Mouse (Mus musculus): ENCODE data around the gene Mrpl19. TPM values are rescaled to one million over a fixed set of nuclear protein-coding genes. Genes with fewer than 3 reads are reported as not detected.

Mrpl19 gene
- total RNA-seq, 1 experiment, result 28.2 TPM

- DNase-seq (ENCODE audit: low read depth, low spot score), result no peak
Measured at GRCm38 (mm10) chr6:81987580-81987979, 21.8 kb upstream of the Mrpl19 start.

GRCm38 (mm10) chr6:81987010-81987409, 21.3 kb upstream of the Mrpl19 start:
- no peak overlapping the region for H3K27ac ChIP-seq (ENCODE audit: insufficient read depth, low read depth, low read length, poor library complexity, severe bottlenecking)

More at GRCm38 (mm10) chr6:81987580-81987979, 21.8 kb upstream of the Mrpl19 start:
- Histone ChIP-seq H3K9ac (ENCODE audit: insufficient read depth, low read depth, low read length, poor library complexity, severe bottlenecking) (no peak overlapping the region), H3K27ac (ENCODE audit: insufficient read depth, low read depth, low read length, poor library complexity, severe bottlenecking) (no peak overlapping the region), H3K4me3 (ENCODE audit: insufficient read depth in 1 of 2, low read depth in 1 of 2, low read length in 2 of 2, poor library complexity in 1 of 2, severe bottlenecking in 1 of 2) (no peak overlapping the region), H3K9me3 (ENCODE audit: control insufficient read depth, insufficient read depth, low read depth, low read length) (no peaks in the 10 kb centered on the region), H3K36me3 (ENCODE audit: control insufficient read depth, insufficient read depth, low read length, poor library complexity, severe bottlenecking) (no peaks in the 10 kb centered on the region), H3K4me1 (ENCODE audit: control insufficient read depth in 2 of 2, insufficient read depth in 2 of 2, low read length in 2 of 2, poor library complexity in 1 of 2) (no peaks in the 10 kb centered on the region)
- in situ Hi-C loops (cut with MboI; ENCODE audit: low sequenced_read_pairs in 2 of 2, unreplicated experiment in 2 of 2), result loop anchor here (10.0 to 25.0 kb wide), 4 partner anchors 127 to 900 kb away; no protein-coding TSS in a partner anchor
- TF ChIP-seq CHD2 (IDR thresholded peaks at IDR 0.05; ENCODE audit: low read depth, low read length) (no peak), HCFC1 (IDR thresholded peaks at IDR 0.05; ENCODE audit: borderline replicate concordance, insufficient read depth, low read length) (no peak), ZC3H11A (IDR thresholded peaks at IDR 0.05; ENCODE audit: borderline replicate concordance, low read depth, low read length) (no peak), ZNF384 (IDR thresholded peaks at IDR 0.05; ENCODE audit: low read depth, low read length) (no peak), MAFK (IDR thresholded peaks at IDR 0.05; ENCODE audit: insufficient read depth, low read depth, low read length) (no peak)

GRCm38 (mm10) chr6:81986599-81986998, 20.8 kb upstream of the Mrpl19 start:
- Histone ChIP-seq H3K4me3 (ENCODE audit: insufficient read depth in 1 of 2, low read depth in 1 of 2, low read length in 2 of 2, poor library complexity in 1 of 2, severe bottlenecking in 1 of 2) (no peak overlapping the region), H3K9me3 (ENCODE audit: control insufficient read depth, insufficient read depth, low read depth, low read length) (no peaks in the 10 kb centered on the region), H3K4me1 (ENCODE audit: control insufficient read depth in 2 of 2, insufficient read depth in 2 of 2, low read length in 2 of 2, poor library complexity in 1 of 2) (no peaks in the 10 kb centered on the region), H3K27ac (ENCODE audit: insufficient read depth, low read depth, low read length, poor library complexity, severe bottlenecking) (no peak overlapping the region), H3K9ac (ENCODE audit: insufficient read depth, low read depth, low read length, poor library complexity, severe bottlenecking) (no peak overlapping the region), H3K36me3 (ENCODE audit: control insufficient read depth, insufficient read depth, low read length, poor library complexity, severe bottlenecking) (no peaks in the 10 kb centered on the region)
- TF ChIP-seq HCFC1 (IDR thresholded peaks at IDR 0.05; ENCODE audit: borderline replicate concordance, insufficient read depth, low read length), result no peak
- TF ChIP-seq ZC3H11A (IDR thresholded peaks at IDR 0.05; ENCODE audit: borderline replicate concordance, low read depth, low read length), result no peak
- no peak for TF ChIP-seq MAFK (IDR thresholded peaks at IDR 0.05; ENCODE audit: insufficient read depth, low read depth, low read length)
- no peak for TF ChIP-seq ZNF384 (IDR thresholded peaks at IDR 0.05; ENCODE audit: low read depth, low read length)
- no peak for TF ChIP-seq CHD2 (IDR thresholded peaks at IDR 0.05; ENCODE audit: low read depth, low read length)
- no peak for DNase-seq (ENCODE audit: low read depth, low spot score)
- in situ Hi-C loops (cut with MboI; ENCODE audit: low sequenced_read_pairs in 2 of 2, unreplicated experiment in 2 of 2), result loop anchor here (10.0 to 25.0 kb wide), 4 partner anchors 128 to 901 kb away; no protein-coding TSS in a partner anchor

More at GRCm38 (mm10) chr6:81987010-81987409, 21.3 kb upstream of the Mrpl19 start:
- no peaks in the 10 kb centered on the region for H3K36me3 ChIP-seq (ENCODE audit: control insufficient read depth, insufficient read depth, low read length, poor library complexity, severe bottlenecking)
- H3K9ac ChIP-seq (ENCODE audit: insufficient read depth, low read depth, low read length, poor library complexity, severe bottlenecking), result no peak overlapping the region
- H3K9me3 ChIP-seq (ENCODE audit: control insufficient read depth, insufficient read depth, low read depth, low read length), result no peaks in the 10 kb centered on the region
- no peak overlapping the region for H3K4me3 ChIP-seq (ENCODE audit: insufficient read depth in 1 of 2, low read depth in 1 of 2, low read length in 2 of 2, poor library complexity in 1 of 2, severe bottlenecking in 1 of 2)
- H3K4me1 ChIP-seq (ENCODE audit: control insufficient read depth in 2 of 2, insufficient read depth in 2 of 2, low read length in 2 of 2, poor library complexity in 1 of 2), result no peaks in the 10 kb centered on the region
- in situ Hi-C loops (cut with MboI; ENCODE audit: low sequenced_read_pairs in 2 of 2, unreplicated experiment in 2 of 2), result loop anchor here (10.0 to 25.0 kb wide), 4 partner anchors 128 to 900 kb away; no protein-coding TSS in a partner anchor
- peak; percentile 65 for DNase-seq (ENCODE audit: low read depth, low spot score)
- peak; percentile 34; the same call in 1 of the 2 replicates for TF ChIP-seq ZC3H11A (IDR thresholded peaks at IDR 0.05; ENCODE audit: borderline replicate concordance, low read depth, low read length)
- no peak for TF ChIP-seq ZNF384 (IDR thresholded peaks at IDR 0.05; ENCODE audit: low read depth, low read length)

- in situ Hi-C loops (cut with MboI; ENCODE audit: low sequenced_read_pairs in 2 of 2, unreplicated experiment in 2 of 2), result loop anchor here (10.0 to 25.0 kb wide), 4 partner anchors 129 to 901 kb away; no protein-coding TSS in a partner anchor
- Histone ChIP-seq H3K9me3 (ENCODE audit: control insufficient read depth, insufficient read depth, low read depth, low read length) (no peaks in the 10 kb centered on the region), H3K27ac (ENCODE audit: insufficient read depth, low read depth, low read length, poor library complexity, severe bottlenecking) (no peak overlapping the region), H3K4me1 (ENCODE audit: control insufficient read depth in 2 of 2, insufficient read depth in 2 of 2, low read length in 2 of 2, poor library complexity in 1 of 2) (no peaks in the 10 kb centered on the region), H3K36me3 (ENCODE audit: control insufficient read depth, insufficient read depth, low read length, poor library complexity, severe bottlenecking) (no peaks in the 10 kb centered on the region), H3K9ac (ENCODE audit: insufficient read depth, low read depth, low read length, poor library complexity, severe bottlenecking) (no peak overlapping the region), H3K4me3 (ENCODE audit: insufficient read depth in 1 of 2, low read depth in 1 of 2, low read length in 2 of 2, poor library complexity in 1 of 2, severe bottlenecking in 1 of 2) (no peak overlapping the region)
- no peak for TF ChIP-seq ZC3H11A (IDR thresholded peaks at IDR 0.05; ENCODE audit: borderline replicate concordance, low read depth, low read length)
- TF ChIP-seq CHD2 (IDR thresholded peaks at IDR 0.05; ENCODE audit: low read depth, low read length), result no peak
- DNase-seq (ENCODE audit: low read depth, low spot score), result no peak
Measured at GRCm38 (mm10) chr6:81986171-81986570, 20.4 kb upstream of the Mrpl19 start.

GRCm38 (mm10) chr6:81979286-81979685, 13.5 kb upstream of the Mrpl19 start:
- no peaks in the 10 kb centered on the region for H3K4me1 ChIP-seq (ENCODE audit: control insufficient read depth in 2 of 2, insufficient read depth in 2 of 2, low read length in 2 of 2, poor library complexity in 1 of 2)
- no peaks in the 10 kb centered on the region for H3K36me3 ChIP-seq (ENCODE audit: control insufficient read depth, insufficient read depth, low read length, poor library complexity, severe bottlenecking)
- no peak for TF ChIP-seq HCFC1 (IDR thresholded peaks at IDR 0.05; ENCODE audit: borderline replicate concordance, insufficient read depth, low read length)
- TF ChIP-seq CHD2 (IDR thresholded peaks at IDR 0.05; ENCODE audit: low read depth, low read length), result no peak
- TF ChIP-seq MAFK (IDR thresholded peaks at IDR 0.05; ENCODE audit: insufficient read depth, low read depth, low read length), result no peak
- TF ChIP-seq ZC3H11A (IDR thresholded peaks at IDR 0.05; ENCODE audit: borderline replicate concordance, low read depth, low read length), result no peak
- no peak for TF ChIP-seq ZNF384 (IDR thresholded peaks at IDR 0.05; ENCODE audit: low read depth, low read length)
- no peak overlapping the region for H3K4me3 ChIP-seq (ENCODE audit: insufficient read depth in 1 of 2, low read depth in 1 of 2, low read length in 2 of 2, poor library complexity in 1 of 2, severe bottlenecking in 1 of 2)
- no peak overlapping the region for H3K27ac ChIP-seq (ENCODE audit: insufficient read depth, low read depth, low read length, poor library complexity, severe bottlenecking)
- no peak overlapping the region for H3K9ac ChIP-seq (ENCODE audit: insufficient read depth, low read depth, low read length, poor library complexity, severe bottlenecking)
- H3K9me3 ChIP-seq (ENCODE audit: control insufficient read depth, insufficient read depth, low read depth, low read length), result no peaks in the 10 kb centered on the region
- in situ Hi-C loops (cut with MboI; ENCODE audit: low sequenced_read_pairs in 2 of 2, unreplicated experiment in 2 of 2), result loop anchor here (25.0 kb wide), 2 partner anchors 408 to 908 kb away; no protein-coding TSS in a partner anchor
- no peak for DNase-seq (ENCODE audit: low read depth, low spot score)
